Mouse (Mus musculus) forebrain, embryonic 11.5 days (tissue): ENCODE data around the gene Rad9a. TPM values are rescaled to one million over a fixed set of nuclear protein-coding genes. Genes with fewer than 3 reads are reported as not detected.

Source experiments
- ATAC-seq: fragments of 200-750 bp; cut with Nextera tagmentation; replicated peaks from 2 replicates; pipeline ENCODE4 v1.8.0; 2017; ENCODE audit warnings: moderate TSS enrichment; ENCODE audit not compliant: low FRiP score
- DNase-seq: peaks from one replicate; pipeline ENCODE4 v3.0.0-alpha.2; 2017; ENCODE audit warnings: low spot score
- H3K27ac ChIP-seq: fragments of 300-500 bp; sonication (generic); 2 replicates; pipeline ENCODE4 v1.5.1; 2014; ENCODE audit warnings: low read depth, low read length
- H3K27me3 ChIP-seq: fragments of 300-500 bp; sonication (generic); 2 replicates; pipeline ENCODE4 v1.6.1; 2014; ENCODE audit warnings: mild to moderate bottlenecking, low read length, mixed read lengths; ENCODE audit not compliant: control insufficient read depth, insufficient read depth
- H3K36me3 ChIP-seq: fragments of 300-500 bp; sonication (generic); 2 replicates; pipeline ENCODE4 v1.6.1; 2014; ENCODE audit warnings: mild to moderate bottlenecking, low read length, moderate library complexity, mixed read lengths; ENCODE audit not compliant: control insufficient read depth, insufficient read depth
- H3K4me1 ChIP-seq: fragments of 300-500 bp; sonication (generic); replicated peaks from 2 replicates; pipeline ENCODE4 v1.6.1; 2014; ENCODE audit warnings: low read length, mixed read lengths; ENCODE audit not compliant: control insufficient read depth, insufficient read depth
- H3K4me2 ChIP-seq: fragments of 300-500 bp; sonication (generic); 2 replicates; pipeline ENCODE4 v1.6.1; 2014; ENCODE audit warnings: low read depth, mild to moderate bottlenecking, low read length, moderate library complexity, mixed read lengths; ENCODE audit not compliant: severe bottlenecking
- H3K4me3 ChIP-seq: fragments of 300-500 bp; sonication (generic); 2 replicates; pipeline ENCODE4 v1.5.1; 2014; ENCODE audit warnings: low read depth, low read length
- H3K9ac ChIP-seq: fragments of 300-500 bp; sonication (generic); 2 replicates; pipeline ENCODE4 v1.6.1; 2014; ENCODE audit warnings: low read length
- H3K9me3 ChIP-seq: fragments of 300-500 bp; sonication (generic); 2 replicates; pipeline ENCODE4 v1.6.1; 2016; ENCODE audit warnings: low read length, mixed read lengths; ENCODE audit not compliant: control insufficient read depth
- WGBS: fragments of 180-500 bp; shearing (Covaris S2); extraction: QIAGEN DNeasy Blood & Tissue Kit; methylation state at CpG from one replicate; pipeline ENCODE4 v1.1.7; 2014; 5-methylcytosine and 5-hydroxymethylcytosine counted together
- polyA plus RNA-seq: library from polyadenylated mRNA; unstranded; fragments of >200 nt; fragmentation: Nextera tagmentation; extraction: Ambion mirVana; gene quantifications from 2 replicates; pipeline ENCODE4 v1.2.1, GENCODE M21; 2014

The Rad9a gene
- polyA plus RNA-seq, 1 experiment from 2014 or later = 49.9 TPM

DNA sequence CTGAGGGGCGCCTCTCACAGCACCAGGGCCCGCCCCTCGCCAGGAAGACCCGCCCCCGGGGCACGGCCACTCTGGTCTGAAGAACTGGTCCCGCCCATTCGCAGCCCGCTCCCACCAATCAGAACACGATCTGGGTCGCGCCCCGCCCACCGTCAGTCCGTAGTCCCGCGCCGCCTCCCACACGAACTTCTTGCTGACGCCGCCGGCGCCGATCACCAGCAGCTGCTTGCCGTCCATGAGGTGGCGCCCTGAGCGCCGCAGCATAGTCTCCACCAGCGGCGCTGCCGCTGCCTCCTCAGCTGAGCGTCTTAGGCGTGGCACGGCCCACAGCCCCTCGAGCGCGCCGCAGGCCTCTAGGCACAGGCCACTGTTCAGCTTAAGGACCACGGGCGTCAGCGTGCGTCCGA lies 32.1 kb downstream of the Rad9a start:
- H3K4me1 ChIP-seq = peaks cover 6% of the 10 kb centered on the region
- H3K27me3 ChIP-seq = no peaks in the 10 kb centered on the region
- WGBS = under 1% methylated on average over 42 of the region's 43 CpGs
- H3K27ac ChIP-seq = peak overlapping the region; percentile 67
- DNase-seq (peak; percentile 100), ATAC-seq (peak; percentile 94)
- H3K9ac ChIP-seq = peak overlapping the region; percentile 75
- no peaks in the 10 kb centered on the region for H3K36me3 ChIP-seq
- peak overlapping the region; percentile 37 for H3K4me3 ChIP-seq
- no peaks in the 10 kb centered on the region for H3K9me3 ChIP-seq
- H3K4me2 ChIP-seq = peak overlapping the region; percentile 92

DNA sequence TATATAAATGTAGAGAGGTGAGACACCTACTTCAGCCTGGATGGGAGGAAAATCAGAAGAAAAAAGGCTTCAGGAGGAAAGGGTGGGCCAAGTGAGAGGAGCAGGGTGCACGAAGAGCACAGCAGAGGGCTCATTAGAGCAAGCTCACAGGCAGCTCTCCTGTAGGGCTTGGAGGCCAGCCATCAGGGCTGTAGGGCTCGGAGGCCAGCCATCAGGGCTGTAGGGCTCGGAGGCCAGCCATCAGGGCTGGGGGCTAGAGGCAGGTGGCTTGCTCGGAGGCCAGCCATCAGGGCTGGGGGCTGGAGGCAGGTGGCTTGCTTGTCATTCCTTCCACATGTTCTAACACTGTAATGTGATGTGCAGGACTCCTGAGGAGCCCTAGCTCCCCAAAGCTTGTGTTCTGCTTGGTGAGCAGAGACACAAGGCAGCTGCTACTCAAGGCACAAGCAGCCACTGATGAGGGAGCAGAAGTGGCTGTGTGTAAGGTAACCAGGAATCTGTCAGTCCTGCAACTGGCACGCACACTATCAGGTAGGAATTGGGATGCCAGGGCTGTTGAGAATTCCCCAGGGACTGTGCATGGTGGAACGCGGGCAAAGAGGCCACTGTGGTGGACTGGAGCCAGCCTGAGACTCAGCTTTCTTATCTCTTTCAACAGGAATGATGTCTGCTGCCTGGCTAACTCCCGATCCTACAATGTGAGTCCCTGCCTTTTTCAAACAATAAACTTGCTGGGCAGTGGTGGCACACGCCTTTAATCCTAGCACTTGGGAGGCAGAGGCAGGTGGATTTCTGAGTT lies 34.6 kb downstream of the Rad9a start:
- no peak for ATAC-seq
- Histone ChIP-seq H3K36me3 (no peaks in the 10 kb centered on the region), H3K27me3 (no peaks in the 10 kb centered on the region), H3K4me1 (peaks cover 12% of the 10 kb centered on the region), H3K27ac (no peak overlapping the region), H3K4me3 (no peak overlapping the region), H3K4me2 (no peak overlapping the region), H3K9me3 (no peaks in the 10 kb centered on the region), H3K9ac (no peak overlapping the region)
- no peak for DNase-seq
- 88% methylated on average over 9 of the region's 9 CpGs for WGBS

DNA sequence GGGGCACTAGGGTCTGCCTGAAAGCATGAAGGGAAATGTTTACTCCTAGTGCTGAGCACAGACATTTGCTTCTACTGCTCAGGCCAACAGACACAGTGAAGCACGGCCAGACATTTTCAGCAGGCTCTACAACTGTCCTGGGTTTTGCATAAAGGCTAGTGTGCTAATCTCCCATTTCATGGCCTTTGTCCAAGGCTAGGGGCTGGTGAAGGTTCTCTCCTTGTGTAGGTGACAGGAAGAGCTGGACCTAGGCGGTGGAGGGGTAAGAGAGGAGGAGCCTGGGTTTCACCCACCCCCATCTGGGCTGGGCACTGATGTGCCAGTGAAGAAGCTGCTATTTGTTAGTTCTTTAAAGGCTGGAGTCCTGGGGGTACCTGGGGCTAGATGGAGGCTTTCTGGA lies 36.7 kb downstream of the Rad9a start:
- H3K27me3 ChIP-seq = no peaks in the 10 kb centered on the region
- H3K27ac ChIP-seq = no peak overlapping the region
- 73% methylated on average over 2 of the region's 2 CpGs for WGBS
- ATAC-seq = no peak
- H3K4me1 ChIP-seq = peaks cover 7% of the 10 kb centered on the region
- H3K36me3 ChIP-seq = no peaks in the 10 kb centered on the region; the same call in 1 of the 2 replicates
- no peak overlapping the region for H3K9ac ChIP-seq
- no peaks in the 10 kb centered on the region for H3K9me3 ChIP-seq
- no peak overlapping the region for H3K4me3 ChIP-seq
- no peak for DNase-seq
- no peak overlapping the region for H3K4me2 ChIP-seq

DNA sequence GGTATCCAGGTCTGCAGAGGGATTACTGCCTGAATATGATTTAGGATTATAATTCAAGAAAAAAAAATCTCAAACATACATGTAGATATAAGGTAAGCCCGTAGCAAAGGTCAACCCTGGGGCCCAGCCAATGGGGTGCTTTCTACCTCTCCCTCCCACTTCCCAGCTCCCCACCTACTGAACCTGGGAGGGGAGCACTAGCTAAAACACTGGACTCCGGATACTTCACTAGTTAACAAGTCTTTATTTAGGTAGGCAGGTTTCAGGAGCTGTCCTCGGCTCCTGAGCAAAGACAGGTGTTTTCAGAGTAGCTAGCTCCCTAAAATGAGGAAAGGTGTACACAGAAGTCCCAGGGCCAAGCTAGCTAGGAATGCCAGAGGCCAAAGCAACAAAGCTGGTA lies 37.4 kb downstream of the Rad9a start:
- ATAC-seq (no peak), DNase-seq (no peak)
- Histone ChIP-seq H3K4me3 (no peak overlapping the region), H3K4me1 (peaks cover 6% of the 10 kb centered on the region), H3K27me3 (no peaks in the 10 kb centered on the region), H3K27ac (no peak overlapping the region), H3K9me3 (no peaks in the 10 kb centered on the region), H3K36me3 (no peaks in the 10 kb centered on the region; the same call in 1 of the 2 replicates), H3K9ac (no peak overlapping the region), H3K4me2 (no peak overlapping the region)
- 78% methylated on average over 3 of the region's 3 CpGs for WGBS

DNA sequence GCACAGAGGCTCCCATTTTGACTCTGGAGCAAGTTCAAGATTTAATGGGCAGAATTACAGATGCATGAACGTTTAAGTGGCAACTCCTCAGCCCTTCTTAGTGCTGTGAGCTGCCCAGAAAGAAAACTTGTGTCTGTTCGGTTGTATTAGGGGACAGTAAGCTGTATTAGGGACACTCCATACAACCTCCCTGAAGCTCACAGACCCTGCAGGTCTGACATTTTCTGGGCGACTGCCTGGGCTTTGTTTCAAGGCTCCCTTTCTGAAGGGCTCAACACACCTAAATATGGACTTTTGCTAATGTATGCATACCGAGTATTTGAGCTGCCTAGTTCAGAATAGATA lies 37.9 kb downstream of the Rad9a start:
- Histone ChIP-seq H3K4me3 (peak overlapping the region; percentile 69), H3K9ac (peak overlapping the region; percentile 67), H3K36me3 (no peaks in the 10 kb centered on the region; the same call in 1 of the 2 replicates), H3K27ac (peak overlapping the region; percentile 53; the same call in 1 of the 2 replicates), H3K4me2 (peak overlapping the region; percentile 87), H3K4me1 (peaks cover 6% of the 10 kb centered on the region), H3K27me3 (no peaks in the 10 kb centered on the region), H3K9me3 (no peaks in the 10 kb centered on the region)
- 29% methylated on average over 4 of the region's 4 CpGs for WGBS
- DNase-seq (no peak), ATAC-seq (peak; percentile 29; the same call in 1 of the 2 replicates)

DNA sequence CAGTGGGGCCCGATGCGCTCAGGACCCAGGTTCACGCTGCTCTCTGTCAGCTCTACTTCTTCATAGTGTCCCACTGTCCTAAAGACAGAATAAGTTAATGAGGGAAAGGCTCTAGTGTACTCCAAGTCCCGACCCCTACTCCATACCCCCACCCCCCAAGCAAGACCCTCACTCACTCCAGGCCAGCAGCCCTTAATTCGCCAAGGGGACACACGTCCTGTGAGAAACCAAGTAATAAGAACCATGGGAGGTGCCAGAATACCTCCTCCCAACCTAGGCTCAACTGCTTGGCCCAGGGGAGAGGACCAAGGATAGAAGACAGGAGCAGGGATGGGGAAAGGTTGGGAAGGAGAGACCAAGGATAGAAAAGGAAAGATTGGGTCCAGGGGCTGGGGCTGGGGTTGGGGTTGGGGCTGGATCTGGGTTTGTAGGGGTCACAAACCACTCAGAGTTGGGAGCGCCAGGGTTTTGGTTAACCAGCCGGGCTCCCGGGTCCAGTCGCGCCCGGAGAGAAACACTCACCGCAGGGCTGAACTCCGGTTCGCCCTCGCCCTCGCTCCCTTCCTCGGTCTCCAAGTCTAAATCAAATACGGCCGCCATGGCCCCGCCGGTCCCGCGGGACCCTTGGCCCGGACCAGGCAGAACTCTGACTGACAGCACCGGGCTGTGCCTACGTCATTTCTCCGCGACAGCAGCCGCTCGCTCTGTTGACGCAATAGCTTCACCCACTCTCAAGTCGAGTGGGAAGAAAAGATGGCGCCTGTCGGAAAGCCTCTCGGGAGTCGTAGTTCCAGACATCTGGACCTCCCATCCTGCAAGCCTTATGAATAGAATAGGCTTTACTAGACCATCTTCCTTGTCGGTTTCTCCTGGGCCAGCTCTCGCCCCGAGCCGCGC lies 38.6 kb downstream of the Rad9a start, which contains the start of gene Rps6kb2:
TSS of gene Rps6kb2 (minus strand) at position 709 of the 897 bp plus-strand sequence.
- H3K27me3 ChIP-seq = no peaks in the 10 kb centered on the region
- 7% methylated on average over 42 of the region's 42 CpGs for WGBS
- peak; percentile 90 for ATAC-seq

DNA sequence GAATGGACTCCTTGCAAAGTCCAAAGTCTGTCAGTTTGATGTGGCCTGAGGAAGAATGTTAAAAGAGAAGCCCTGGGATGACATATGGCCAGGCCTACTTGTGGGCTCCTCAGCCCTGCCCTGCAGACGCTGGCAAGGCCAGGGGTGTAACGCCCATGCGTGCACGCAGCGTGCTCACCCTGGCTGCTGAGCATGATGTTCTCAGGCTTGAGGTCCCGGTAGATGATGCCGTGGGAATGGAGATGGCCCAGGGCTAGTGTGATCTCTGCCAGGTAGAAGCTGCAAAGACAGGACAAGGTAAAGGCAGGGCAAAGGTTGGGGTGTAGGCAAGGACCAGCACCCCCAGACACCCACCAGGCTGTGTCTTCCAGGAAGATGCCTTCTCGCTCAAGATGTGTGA lies 42.4 kb downstream of the Rad9a start:
- Histone ChIP-seq H3K4me2 (no peak overlapping the region), H3K27me3 (no peaks in the 10 kb centered on the region), H3K9me3 (no peaks in the 10 kb centered on the region), H3K4me1 (peaks cover 10% of the 10 kb centered on the region), H3K4me3 (no peak overlapping the region), H3K9ac (no peak overlapping the region), H3K36me3 (peaks cover 2% of the 10 kb centered on the region; the same call in 1 of the 2 replicates), H3K27ac (no peak overlapping the region)
- no peak for DNase-seq
- no peak for ATAC-seq
- WGBS = 97% methylated on average over 8 of the region's 8 CpGs

More for the DNA sequence above, 38.6 kb downstream of the Rad9a start, which contains the start of gene Rps6kb2:
- H3K36me3 ChIP-seq = peaks cover 2% of the 10 kb centered on the region; the same call in 1 of the 2 replicates
- peaks cover 6% of the 10 kb centered on the region for H3K4me1 ChIP-seq
- peak within 1 kb of the TSS; percentile 53; the same call in 1 of the 2 replicates for H3K27ac ChIP-seq
- no peaks in the 10 kb centered on the region for H3K9me3 ChIP-seq
- H3K4me2 ChIP-seq = peak within 1 kb of the TSS; percentile 87
- DNase-seq = peak; percentile 96
- peak within 1 kb of the TSS; percentile 67 for H3K9ac ChIP-seq
- peak within 1 kb of the TSS; percentile 69 for H3K4me3 ChIP-seq

DNA sequence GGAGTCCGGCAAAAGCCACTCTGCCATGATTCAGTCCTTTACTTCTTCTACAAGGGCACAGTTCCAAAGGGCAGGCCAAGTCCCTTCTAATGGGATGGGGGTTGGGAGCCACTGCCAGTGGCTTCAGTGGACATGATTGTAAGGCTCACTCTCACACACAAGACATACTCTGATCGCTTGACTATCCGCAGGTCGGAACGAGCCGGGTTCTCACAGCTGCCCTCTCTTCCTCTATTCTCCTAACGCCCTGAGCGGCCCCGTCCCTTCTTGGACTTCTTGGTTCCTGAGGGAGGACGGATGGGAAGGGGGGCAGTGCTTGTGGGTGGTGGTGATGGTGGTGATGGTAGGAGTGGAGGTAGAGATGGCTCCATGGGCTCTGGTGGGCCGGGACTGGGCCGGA lies 44.7 kb downstream of the Rad9a start:
- Histone ChIP-seq H3K4me1 (0 out of 2 replicates have a peak, but pooled peaks cover 4% of the 10 kb centered on the region), H3K9me3 (no peaks in the 10 kb centered on the region), H3K27me3 (no peaks in the 10 kb centered on the region), H3K27ac (no peak overlapping the region), H3K9ac (no peak overlapping the region), H3K36me3 (peaks cover 2% of the 10 kb centered on the region; the same call in 1 of the 2 replicates), H3K4me3 (no peak overlapping the region), H3K4me2 (no peak overlapping the region)
- 89% methylated on average over 12 of the region's 12 CpGs for WGBS
- ATAC-seq = no peak
- DNase-seq = no peak
